Mouse (Mus musculus) Patski (cell line): ENCODE data around the gene Col23a1. TPM values are rescaled to one million over a fixed set of nuclear protein-coding genes. Genes with fewer than 3 reads are reported as not detected.

Experiments used
- ATAC-seq: fragments of 100-300 bp; one replicate; pipeline ENCODE4 v1.8.0; 2021
- CTCF ChIA-PET: fragments of 350-600 bp; sonication (Branson Sonifier 250); formaldehyde crosslinking; loops from one replicate; lab custom pipeline; 2022; ENCODE audit warnings: inconsistent platforms; lab: Charles Lee
- POLR2A ChIA-PET: fragments of 350-600 bp; sonication (Branson Sonifier 250); formaldehyde crosslinking; loops from one replicate; lab custom pipeline; 2022; ENCODE audit warnings: antibody characterized with exemption, inconsistent platforms; lab: Charles Lee
- DNase-seq: peaks from one replicate; pipeline ENCODE4 v3.0.0-alpha.2; 2011; ENCODE audit warnings: low read depth, low spot score
- H3K27me3 ChIP-seq: fragments of 371-371 bp; one replicate; pipeline ENCODE4 v1.5.1; 2021
- CTCF ChIP-seq: fragments of 100-300 bp; IDR thresholded peaks from one replicate; pipeline ENCODE4 v1.5.1; 2021
- in situ Hi-C: fragments of 300-500 bp; cut with MboI; formaldehyde crosslinking; loops from 3 replicates; pipeline ENCODE4 v1.11.1; 2018; ENCODE audit warnings: low pct_unique_long_range_greater_than_20kb, mixed read lengths
- polyA plus RNA-seq: library from polyadenylated mRNA; unstranded; gene quantifications from one replicate; pipeline ENCODE4 v1.2.3, GENCODE M21; 2021

Col23a1 gene
- polyA plus RNA-seq, 1 experiment from 2014 or later, result 3.5 TPM

DNA sequence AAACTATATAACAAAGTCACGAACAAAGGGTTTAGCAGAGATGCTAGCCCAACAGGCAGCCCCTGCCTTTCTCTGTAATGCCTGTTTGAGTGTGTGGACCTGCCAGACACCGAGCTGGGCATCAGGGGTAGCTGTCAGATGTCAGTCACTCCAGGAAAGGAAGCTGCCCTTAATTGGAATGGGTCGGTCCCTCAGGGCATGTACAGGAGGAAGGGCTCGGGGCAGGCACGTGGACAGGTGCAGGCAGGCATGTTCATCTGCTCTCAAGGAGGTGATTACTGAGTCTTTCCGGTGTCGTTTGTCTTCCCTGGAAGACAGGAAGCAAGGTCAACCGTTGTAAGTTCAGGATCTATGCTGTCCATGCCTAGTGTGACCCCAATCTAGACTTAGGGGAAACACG, 233.9 kb downstream of the Col23a1 start:
- ATAC-seq (no peak), DNase-seq (no peak)
- POLR2A ChIA-PET, result no interaction called here
- no peaks in the 10 kb centered on the region for H3K27me3 ChIP-seq
- in situ Hi-C loops, result no loop called here
- CTCF ChIA-PET, result no interaction called here
- TF ChIP-seq CTCF, result no peak

DNA sequence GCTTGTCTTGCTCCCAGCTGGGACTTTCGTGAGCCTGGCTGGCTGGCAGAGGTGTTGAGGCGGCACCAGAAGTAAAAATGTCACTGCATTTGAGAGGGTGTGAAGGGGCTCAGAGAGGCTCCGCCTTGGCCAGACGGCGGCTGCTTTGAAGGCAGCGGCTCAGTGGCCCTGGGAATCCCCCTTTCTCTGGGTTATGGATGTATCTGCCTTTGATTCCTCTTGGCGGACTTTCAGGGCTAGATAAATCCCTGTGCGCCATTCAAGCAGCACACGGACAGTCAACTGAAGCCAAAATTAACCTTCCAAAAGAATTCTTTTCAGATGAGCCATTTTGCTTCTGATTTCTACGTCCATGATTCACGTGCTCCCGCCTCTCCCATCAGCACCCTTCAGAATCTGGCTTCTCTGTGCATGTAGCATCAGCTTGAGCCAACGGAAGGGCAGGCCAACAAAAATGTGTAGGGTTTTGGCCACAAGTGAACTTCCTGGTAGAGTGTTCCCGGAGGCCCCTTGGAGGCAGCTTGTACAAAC, 237.0 kb downstream of the Col23a1 start:
- in situ Hi-C loops, result loop anchor here (5.0 to 25.0 kb wide), 3 partner anchors 79 to 464 kb away; partner anchors contain the start of gene Zfp354a
- ATAC-seq (peak; percentile 80), DNase-seq (peak; percentile 82)
- POLR2A ChIA-PET, result interaction anchor here (0.6 kb wide), 1 partner anchor 470 kb away, joined by 3 read pairs; no protein-coding TSS in a partner anchor
- H3K27me3 ChIP-seq, result no peaks in the 10 kb centered on the region
- CTCF ChIA-PET, result interaction anchor here (1.1 to 1.6 kb wide), 2 partner anchors 13 to 237 kb away, joined by 3 to 5 read pairs; partner anchors contain the start of gene Col23a1
- TF ChIP-seq CTCF, result no peak

GRCm38 (mm10) chr11:51533128-51533533, 243.4 kb downstream of the Col23a1 start:
- DNase-seq (no peak), ATAC-seq (no peak)
- CTCF ChIA-PET, result interaction anchor here (0.8 to 3.4 kb wide), 3 partner anchors 51 to 248 kb away, joined by 3 to 15 read pairs (median 4); partner anchors contain the start of genes Col23a1 and Phykpl
- POLR2A ChIA-PET, result interaction anchor here (0.6 kb wide), 2 partner anchors 14 to 59 kb away, joined by 3 read pairs; no protein-coding TSS in a partner anchor
- no peaks in the 10 kb centered on the region for H3K27me3 ChIP-seq
- no peak for TF ChIP-seq CTCF
- in situ Hi-C loops, result loop anchor here (5.0 to 25.0 kb wide), 3 partner anchors 241 to 588 kb away; partner anchors contain the start of genes 4933414I15Rik and Zfp354a

DNA sequence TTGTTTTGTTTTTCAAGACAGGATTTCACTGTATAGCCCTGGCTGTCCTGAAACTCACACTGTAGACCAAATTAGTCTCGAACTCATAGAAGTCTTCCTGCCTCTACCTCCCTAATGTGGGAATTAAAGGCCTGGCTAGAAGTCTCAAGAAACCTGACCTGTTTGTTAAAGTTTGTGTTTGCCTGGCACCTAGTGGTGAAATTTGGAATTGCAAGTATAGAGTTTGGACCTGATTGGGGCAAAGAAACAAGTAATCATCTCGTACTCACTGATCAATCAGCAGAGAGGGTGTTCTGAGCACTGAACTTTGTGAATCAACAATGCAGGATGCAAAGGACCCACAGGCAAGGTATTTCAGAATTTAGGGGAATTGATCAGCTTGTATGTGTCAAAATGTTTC, 244.6 kb downstream of the Col23a1 start:
- DNase-seq (no peak), ATAC-seq (no peak)
- ChIA-PET POLR2A (interaction anchor here (1.0 kb wide), 1 partner anchor 49 kb away, joined by 4 read pairs; no protein-coding TSS in a partner anchor), CTCF (interaction anchor here (0.7 to 2.5 kb wide), 9 partner anchors 14 to 270 kb away, joined by 3 to 18 read pairs (median 3); partner anchors contain the start of genes Col23a1 and Phykpl)
- H3K27me3 ChIP-seq, result no peaks in the 10 kb centered on the region
- in situ Hi-C loops, result loop anchor here (5.0 to 25.0 kb wide), 3 partner anchors 242 to 590 kb away; partner anchors contain the start of genes 4933414I15Rik and Zfp354a
- TF ChIP-seq CTCF, result peak; percentile 82

DNA sequence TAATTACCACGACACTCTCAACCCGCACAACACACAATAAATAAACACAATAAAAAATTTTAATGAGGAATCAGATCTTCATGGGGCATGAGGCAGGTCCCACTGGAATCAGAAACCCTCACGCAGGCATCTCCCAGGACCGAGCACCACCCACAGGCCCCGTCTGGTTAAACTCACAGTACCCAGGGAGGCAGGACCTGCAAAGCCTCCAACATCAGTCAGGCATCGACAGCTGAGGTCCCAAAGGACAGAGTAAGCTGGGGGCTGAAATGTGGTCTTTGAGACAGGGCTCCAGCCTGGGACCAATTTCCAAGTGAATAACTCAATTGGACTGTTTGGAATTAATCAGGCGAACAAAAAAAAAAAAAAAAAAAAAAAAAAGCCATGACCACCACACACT, 248.7 kb downstream of the Col23a1 start:
- POLR2A ChIA-PET, result no interaction called here
- no peaks in the 10 kb centered on the region for H3K27me3 ChIP-seq
- in situ Hi-C loops, result loop anchor here (10.0 to 25.0 kb wide), 2 partner anchors 476 to 594 kb away; partner anchors contain the start of genes 4933414I15Rik and Zfp354a
- DNase-seq (no peak), ATAC-seq (no peak)
- CTCF ChIA-PET, result interaction anchor here (0.7 to 6.6 kb wide), 6 partner anchors 19 to 252 kb away, joined by 3 to 72 read pairs (median 8); partner anchors contain the start of genes Col23a1 and Phykpl
- TF ChIP-seq CTCF, result no peak

GRCm38 (mm10) chr11:51538919-51539758, 249.4 kb downstream of the Col23a1 start:
- no peak for TF ChIP-seq CTCF
- ChIA-PET CTCF (interaction anchor here (0.6 to 6.6 kb wide), 32 partner anchors 9 to 599 kb away, joined by 3 to 72 read pairs (median 4); partner anchors contain the start of genes Col23a1 and Phykpl), POLR2A (interaction anchor here (1.3 kb wide), 1 partner anchor 43 kb away, joined by 4 read pairs; no protein-coding TSS in a partner anchor)
- in situ Hi-C loops, result loop anchor here (10.0 to 25.0 kb wide), 2 partner anchors 477 to 594 kb away; partner anchors contain the start of genes 4933414I15Rik and Zfp354a
- H3K27me3 ChIP-seq, result no peaks in the 10 kb centered on the region
- DNase-seq (no peak), ATAC-seq (no peak)

GRCm38 (mm10) chr11:51539759-51540282, 250.1 kb downstream of the Col23a1 start:
- TF ChIP-seq CTCF, result peak; percentile 97
- DNase-seq (peak; percentile 69), ATAC-seq (peak; percentile 94)
- ChIA-PET POLR2A (interaction anchor here (1.3 kb wide), 1 partner anchor 43 kb away, joined by 4 read pairs; no protein-coding TSS in a partner anchor), CTCF (interaction anchor here (0.6 to 6.6 kb wide), 32 partner anchors 9 to 600 kb away, joined by 3 to 72 read pairs (median 4); partner anchors contain the start of genes Col23a1 and Phykpl)
- H3K27me3 ChIP-seq, result no peaks in the 10 kb centered on the region
- in situ Hi-C loops, result loop anchor here (5.0 to 25.0 kb wide), 3 partner anchors 42 to 595 kb away; partner anchors contain the start of genes 4933414I15Rik, Phykpl and Zfp354a

GRCm38 (mm10) chr11:51542424-51542823, 252.7 kb downstream of the Col23a1 start:
- POLR2A ChIA-PET, result no interaction called here
- ATAC-seq (no peak), DNase-seq (no peak)
- no peaks in the 10 kb centered on the region for H3K27me3 ChIP-seq
- CTCF ChIA-PET, result interaction anchor here (1.5 to 6.6 kb wide), 2 partner anchors 15 to 41 kb away, joined by 4 to 72 read pairs; partner anchors contain the start of gene Phykpl
- in situ Hi-C loops, result loop anchor here (5.0 to 25.0 kb wide), 2 partner anchors 40 to 480 kb away; partner anchors contain the start of genes Phykpl and Zfp354a
- no peak for TF ChIP-seq CTCF

GRCm38 (mm10) chr11:51543487-51544050, 253.8 kb downstream of the Col23a1 start:
- ATAC-seq (no peak), DNase-seq (no peak)
- no peaks in the 10 kb centered on the region for H3K27me3 ChIP-seq
- ChIA-PET CTCF (interaction anchor here (1.5 to 6.6 kb wide), 2 partner anchors 14 to 40 kb away, joined by 4 to 72 read pairs; partner anchors contain the start of gene Phykpl), POLR2A (no interaction called here)
- no peak for TF ChIP-seq CTCF
- in situ Hi-C loops, result loop anchor here (5.0 to 25.0 kb wide), 2 partner anchors 39 to 481 kb away; partner anchors contain the start of genes Phykpl and Zfp354a
